Mouse (Mus musculus) midbrain, embryonic 11.5 days (tissue): ENCODE measurements around the gene Gdf3. TPM values are rescaled to one million over a fixed set of nuclear protein-coding genes. Genes with fewer than 3 reads are reported as not detected.

ENCODE experiments used
- ATAC-seq: fragments of 200-750 bp; cut with Nextera tagmentation; 2 replicates; pipeline ENCODE4 v1.8.0; 2017; ENCODE audit warnings: moderate TSS enrichment, moderate library complexity; ENCODE audit not compliant: low FRiP score
- DNase-seq: peaks from one replicate; pipeline ENCODE4 v3.0.0; 2015; ENCODE audit warnings: low spot score; ENCODE audit errors: missing footprints
- H3K27ac ChIP-seq: fragments of 300-500 bp; sonication (generic); 2 replicates; pipeline ENCODE4 v1.5.1; 2014; ENCODE audit warnings: low read depth, low read length
- H3K27me3 ChIP-seq: fragments of 300-500 bp; sonication (generic); 2 replicates; pipeline ENCODE4 v1.6.1; 2014; ENCODE audit warnings: mild to moderate bottlenecking, low read length, moderate library complexity, mixed read lengths; ENCODE audit not compliant: control insufficient read depth, insufficient read depth
- H3K36me3 ChIP-seq: fragments of 300-500 bp; sonication (generic); 2 replicates; pipeline ENCODE4 v1.6.1; 2014; ENCODE audit warnings: mild to moderate bottlenecking, low read length, moderate library complexity, mixed read lengths; ENCODE audit not compliant: control insufficient read depth, insufficient read depth
- H3K4me1 ChIP-seq: fragments of 300-500 bp; sonication (generic); 2 replicates; pipeline ENCODE4 v1.6.1; 2014; ENCODE audit warnings: low read length; ENCODE audit not compliant: control insufficient read depth, insufficient read depth
- H3K4me2 ChIP-seq: fragments of 300-500 bp; sonication (generic); 2 replicates; pipeline ENCODE4 v1.6.1; 2014; ENCODE audit warnings: mild to moderate bottlenecking, moderate library complexity
- H3K4me3 ChIP-seq: fragments of 300-500 bp; sonication (generic); 2 replicates; pipeline ENCODE4 v1.5.1; 2014; ENCODE audit warnings: low read depth, low read length
- H3K9ac ChIP-seq: fragments of 300-500 bp; sonication (generic); 2 replicates; pipeline ENCODE4 v1.6.1; 2014; ENCODE audit warnings: low read length
- H3K9me3 ChIP-seq: fragments of 300-500 bp; sonication (generic); 2 replicates; pipeline ENCODE4 v1.6.1; 2016; ENCODE audit warnings: low read length; ENCODE audit not compliant: control insufficient read depth
- WGBS: fragments of 180-500 bp; shearing (Covaris S2); extraction: QIAGEN DNeasy Blood & Tissue Kit; methylation state at CpG from one replicate; pipeline ENCODE4 v1.1.7; 2014; 5-methylcytosine and 5-hydroxymethylcytosine counted together
- polyA plus RNA-seq: library from polyadenylated mRNA; unstranded; fragments of >200 nt; fragmentation: Nextera tagmentation; extraction: Ambion mirVana; gene quantifications from 2 replicates; pipeline ENCODE4 v1.2.1, GENCODE M21; 2014

The Gdf3 gene
- polyA plus RNA-seq, 1 experiment from 2014 or later, result 0.05 TPM

DNA sequence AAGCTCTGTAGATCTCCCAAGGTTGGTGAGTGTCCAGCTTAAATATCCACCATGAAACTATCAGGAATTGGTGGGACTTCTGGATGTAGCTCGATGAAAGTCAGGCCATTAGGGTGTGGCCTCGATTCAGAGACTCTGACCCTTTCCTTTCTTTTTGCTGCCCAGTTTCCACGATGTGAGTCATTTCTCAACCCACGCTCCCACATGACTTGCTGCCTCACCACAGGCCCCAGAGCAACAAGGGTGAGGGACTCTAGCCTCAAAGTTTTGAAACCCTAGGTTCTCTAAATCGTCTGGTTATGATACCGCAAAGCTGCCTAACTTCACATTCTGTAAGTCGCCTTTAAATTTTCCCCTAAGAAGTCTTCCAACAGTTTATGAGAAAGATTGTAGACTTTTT lies 25.4 kb upstream of the Gdf3 start:
- no peak overlapping the region for H3K4me2 ChIP-seq
- H3K9me3 ChIP-seq, result no peaks in the 10 kb centered on the region
- no peak overlapping the region for H3K4me3 ChIP-seq
- H3K27me3 ChIP-seq, result no peaks in the 10 kb centered on the region
- no peak overlapping the region for H3K9ac ChIP-seq
- H3K4me1 ChIP-seq, result no peaks in the 10 kb centered on the region
- 91% methylated on average over 7 of the region's 7 CpGs for WGBS
- ATAC-seq, result no peak
- H3K27ac ChIP-seq, result no peak overlapping the region
- no peaks in the 10 kb centered on the region for H3K36me3 ChIP-seq
- DNase-seq, result no peak

GRCm38 (mm10) chr6:122633411-122633810 lies 23.5 kb upstream of the Gdf3 start:
- Histone ChIP-seq H3K36me3 (no peaks in the 10 kb centered on the region), H3K4me3 (no peak overlapping the region), H3K4me1 (no peaks in the 10 kb centered on the region), H3K4me2 (no peak overlapping the region), H3K27me3 (no peaks in the 10 kb centered on the region), H3K27ac (no peak overlapping the region), H3K9me3 (no peaks in the 10 kb centered on the region), H3K9ac (no peak overlapping the region)
- no peak for DNase-seq
- WGBS, result 56% methylated on average over 9 of the region's 9 CpGs
- ATAC-seq, result no peak

DNA sequence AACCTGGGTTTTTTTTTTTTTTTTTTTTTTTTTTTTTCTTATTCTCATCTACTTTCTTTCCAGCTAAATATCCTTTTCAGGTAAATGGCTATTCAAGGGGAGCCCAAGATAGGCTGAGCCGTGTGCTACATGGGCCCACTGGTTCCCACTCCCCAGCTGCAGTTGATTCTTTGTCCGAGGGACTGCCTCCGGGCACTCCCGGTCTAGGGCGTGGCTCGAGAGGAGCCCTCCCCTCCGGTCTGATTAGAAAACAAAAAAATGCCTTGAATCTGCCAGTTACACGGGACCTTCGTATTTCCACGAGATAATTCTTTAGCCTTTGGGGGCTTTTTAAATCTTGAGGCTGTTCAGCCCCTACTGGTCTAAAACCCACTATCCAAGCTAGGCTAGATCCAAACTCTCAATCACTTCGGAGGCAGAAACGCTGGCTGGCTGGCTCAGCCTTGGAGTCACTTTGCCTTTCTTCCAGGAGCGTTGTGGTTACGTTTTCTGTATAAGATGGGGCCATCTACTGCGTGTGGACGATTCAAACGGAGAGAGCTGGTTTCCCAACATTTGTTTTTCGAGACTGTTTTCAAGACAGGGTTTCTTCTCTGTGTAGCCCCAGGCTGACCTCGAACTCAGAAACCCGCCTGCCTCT lies 17.7 kb upstream of the Gdf3 start:
- DNase-seq, result peak; percentile 79
- H3K27me3 ChIP-seq, result no peaks in the 10 kb centered on the region
- no peak overlapping the region for H3K4me3 ChIP-seq
- no peak overlapping the region for H3K9ac ChIP-seq
- H3K36me3 ChIP-seq, result no peaks in the 10 kb centered on the region
- no peak overlapping the region for H3K4me2 ChIP-seq
- H3K4me1 ChIP-seq, result no peaks in the 10 kb centered on the region
- WGBS, result 45% methylated on average over 20 of the region's 20 CpGs
- no peak for ATAC-seq
- no peaks in the 10 kb centered on the region; the same call in 1 of the 2 replicates for H3K9me3 ChIP-seq
- H3K27ac ChIP-seq, result no peak overlapping the region

- Histone ChIP-seq H3K27ac (no peak within 1 kb of the TSS), H3K9me3 (no peaks in the 10 kb centered on the region; the same call in 1 of the 2 replicates), H3K4me2 (no peak within 1 kb of the TSS), H3K36me3 (no peaks in the 10 kb centered on the region), H3K4me3 (no peak within 1 kb of the TSS), H3K9ac (no peak within 1 kb of the TSS), H3K4me1 (no peaks in the 10 kb centered on the region), H3K27me3 (no peaks in the 10 kb centered on the region)
- ATAC-seq, result no peak
- WGBS, result 90% methylated on average over 8 of the region's 8 CpGs
- peak; percentile 6 for DNase-seq
Measured at GRCm38 (mm10) chr6:122626110-122626509, 16.2 kb upstream of the Gdf3 start, which contains the start of gene Dppa3. Dppa3 (plus strand) TSS chr6:122626410.

GRCm38 (mm10) chr6:122625156-122625555 lies 15.3 kb upstream of the Gdf3 start:
- H3K4me1 ChIP-seq, result no peaks in the 10 kb centered on the region
- no peaks in the 10 kb centered on the region for H3K36me3 ChIP-seq
- H3K9ac ChIP-seq, result no peak overlapping the region
- H3K4me2 ChIP-seq, result no peak overlapping the region
- no peak overlapping the region for H3K4me3 ChIP-seq
- no peaks in the 10 kb centered on the region; the same call in 1 of the 2 replicates for H3K9me3 ChIP-seq
- no peak overlapping the region for H3K27ac ChIP-seq
- no peak for ATAC-seq
- WGBS, result 81% methylated on average over 4 of the region's 4 CpGs
- no peak for DNase-seq
- no peaks in the 10 kb centered on the region for H3K27me3 ChIP-seq

- H3K4me1 ChIP-seq, result no peaks in the 10 kb centered on the region
- no peaks in the 10 kb centered on the region for H3K36me3 ChIP-seq
- 48% methylated on average over 5 of the region's 5 CpGs for WGBS
- H3K9ac ChIP-seq, result no peak overlapping the region
- no peak overlapping the region for H3K4me2 ChIP-seq
- DNase-seq, result no peak
- no peaks in the 10 kb centered on the region for H3K27me3 ChIP-seq
- H3K9me3 ChIP-seq, result no peaks in the 10 kb centered on the region; the same call in 1 of the 2 replicates
- no peak overlapping the region for H3K27ac ChIP-seq
- ATAC-seq, result no peak
- H3K4me3 ChIP-seq, result no peak overlapping the region
Measured at GRCm38 (mm10) chr6:122624480-122624879, 14.6 kb upstream of the Gdf3 start.

GRCm38 (mm10) chr6:122621066-122621465 lies 11.2 kb upstream of the Gdf3 start:
- no peak for DNase-seq
- H3K27ac ChIP-seq, result no peak overlapping the region
- ATAC-seq, result no peak
- H3K4me1 ChIP-seq, result no peaks in the 10 kb centered on the region
- no peak overlapping the region for H3K9ac ChIP-seq
- H3K4me3 ChIP-seq, result no peak overlapping the region
- 96% methylated on average over 6 of the region's 6 CpGs for WGBS
- H3K36me3 ChIP-seq, result no peaks in the 10 kb centered on the region
- H3K9me3 ChIP-seq, result no peaks in the 10 kb centered on the region; the same call in 1 of the 2 replicates
- H3K4me2 ChIP-seq, result no peak overlapping the region
- no peaks in the 10 kb centered on the region for H3K27me3 ChIP-seq

GRCm38 (mm10) chr6:122616022-122616421 lies 6.1 kb upstream of the Gdf3 start:
- no peaks in the 10 kb centered on the region; the same call in 1 of the 2 replicates for H3K9me3 ChIP-seq
- H3K4me1 ChIP-seq, result no peaks in the 10 kb centered on the region
- H3K4me2 ChIP-seq, result no peak overlapping the region
- WGBS, result 76% methylated on average over 3 of the region's 3 CpGs
- H3K27me3 ChIP-seq, result no peaks in the 10 kb centered on the region
- no peaks in the 10 kb centered on the region for H3K36me3 ChIP-seq
- H3K27ac ChIP-seq, result no peak overlapping the region
- DNase-seq (no peak), ATAC-seq (no peak)
- no peak overlapping the region for H3K9ac ChIP-seq
- no peak overlapping the region for H3K4me3 ChIP-seq

- Histone ChIP-seq H3K27ac (no peak overlapping the region), H3K9me3 (no peaks in the 10 kb centered on the region; the same call in 1 of the 2 replicates), H3K4me1 (no peaks in the 10 kb centered on the region), H3K27me3 (no peaks in the 10 kb centered on the region), H3K9ac (no peak overlapping the region), H3K4me2 (no peak overlapping the region), H3K36me3 (no peaks in the 10 kb centered on the region), H3K4me3 (no peak overlapping the region)
- ATAC-seq, result no peak
- WGBS, result 67% methylated on average over 2 of the region's 2 CpGs
- peak; percentile 68 for DNase-seq
Measured at GRCm38 (mm10) chr6:122614047-122614446, 4.2 kb upstream of the Gdf3 start.
